Mouse (Mus musculus) adrenal gland, postnatal 4 days (tissue): ENCODE data around the gene Acsf2. TPM values are rescaled to one million over a fixed set of nuclear protein-coding genes. Genes with fewer than 3 reads are reported as not detected.
"Not testable (repeated sequence)": the region's sequence is repeated elsewhere in the genome, so short reads cannot be mapped to it uniquely, and the experiment has no call there.

Source experiments
- DNase-seq, 2 experiments: peaks; one replicate each; pipeline ENCODE4 v3.0.0; 2021 to 2022; ENCODE audit warnings: low spot score in 2 of 2, mixed read lengths in 2 of 2
- long read RNA-seq, 2 experiments: library from polyadenylated mRNA; stranded (forward); transcript quantifications; one replicate each; pipeline ENCODE4 v2.0.0; 2021
- total RNA-seq, 2 experiments: library from RNA; stranded (reverse); gene quantifications; 2 replicates each; pipeline ENCODE4 v1.2.3; 2021

Gene Acsf2
- 10 to 100 TPM; 59.1 to 67.3 TPM for total RNA-seq
- long read RNA-seq, experiment 1, partial matches to known transcripts = 8 of 12 reads
- long read RNA-seq, experiment 1, other reads (novel, unspliced or antisense) = 1 of 12 reads
- long read RNA-seq, experiment 2, partial matches to known transcripts = 11 of 19 reads
- long read RNA-seq, experiment 2, other reads (novel, unspliced or antisense) = 4 of 19 reads

DNA sequence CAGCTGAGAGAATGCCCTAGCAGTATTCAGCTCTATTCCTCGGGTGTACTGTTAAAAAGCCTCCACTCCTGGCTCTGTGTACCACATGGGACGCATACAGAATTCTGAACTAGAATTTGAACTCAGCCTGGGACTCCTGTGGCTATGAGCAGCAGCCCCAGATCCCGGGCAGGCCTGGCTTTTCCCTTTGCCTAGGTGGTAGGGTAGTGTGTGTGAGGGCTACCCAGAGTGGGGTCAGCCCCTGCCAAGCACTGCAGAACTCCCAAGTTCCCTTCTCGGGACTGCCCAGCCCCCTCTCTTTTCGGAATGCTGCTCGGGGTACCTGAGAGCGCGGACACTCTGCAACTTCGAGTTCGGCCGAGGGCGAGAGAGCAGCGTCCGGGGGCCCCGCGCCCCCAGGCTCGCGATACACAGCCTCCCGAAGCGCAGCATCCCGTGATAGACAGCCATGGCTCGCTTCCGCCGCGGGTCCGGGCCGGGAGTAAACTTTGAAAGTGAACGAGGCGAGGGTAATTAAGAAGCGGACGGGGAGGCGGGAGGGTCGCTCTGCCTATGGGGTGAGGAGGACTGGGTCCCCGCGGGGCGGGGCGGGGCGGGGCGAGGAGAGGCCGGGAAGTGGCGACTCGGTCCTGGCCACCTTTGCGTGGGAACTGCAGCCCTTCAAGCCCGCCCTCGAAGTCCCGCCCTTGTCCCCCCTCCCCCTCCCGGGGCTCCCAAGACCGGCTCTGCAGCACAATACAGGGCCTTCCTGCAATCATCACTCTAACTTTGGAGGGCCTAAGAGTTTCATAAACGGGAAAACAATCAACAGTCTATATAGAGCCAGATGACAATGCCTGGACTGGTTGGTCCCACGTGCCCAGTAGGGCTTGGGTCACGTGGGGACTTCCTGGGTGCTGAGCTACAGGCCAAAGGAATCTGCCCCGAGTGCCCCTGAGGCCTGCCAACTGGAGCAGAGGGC is at the start of gene Acsf2:
Acsf2 (minus strand) TSS at position 551 of the 961 bp plus-strand sequence.
- peak; percentile 43 to 71 for DNase-seq

DNA sequence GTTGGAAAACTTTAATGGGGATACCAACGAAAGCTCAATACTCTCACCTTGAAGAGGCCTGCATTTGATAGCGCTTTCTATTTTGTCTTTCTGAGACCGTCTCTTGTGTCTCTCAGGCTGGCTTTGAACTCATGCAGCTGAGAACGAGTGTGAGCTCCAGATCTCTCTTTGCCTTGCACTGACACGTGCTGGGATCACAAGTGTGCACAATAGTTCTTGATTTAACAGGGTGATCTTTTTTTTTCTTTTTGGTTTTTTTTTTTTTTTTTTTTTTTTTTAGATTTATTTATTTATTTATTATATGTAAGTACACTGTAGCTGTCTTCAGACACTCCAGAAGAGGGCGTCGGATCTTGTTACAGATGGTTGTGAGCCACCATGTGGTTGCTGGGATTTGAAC is 49.6 kb upstream of the Acsf2 start:
- DNase-seq = not testable (repeated sequence)

DNA sequence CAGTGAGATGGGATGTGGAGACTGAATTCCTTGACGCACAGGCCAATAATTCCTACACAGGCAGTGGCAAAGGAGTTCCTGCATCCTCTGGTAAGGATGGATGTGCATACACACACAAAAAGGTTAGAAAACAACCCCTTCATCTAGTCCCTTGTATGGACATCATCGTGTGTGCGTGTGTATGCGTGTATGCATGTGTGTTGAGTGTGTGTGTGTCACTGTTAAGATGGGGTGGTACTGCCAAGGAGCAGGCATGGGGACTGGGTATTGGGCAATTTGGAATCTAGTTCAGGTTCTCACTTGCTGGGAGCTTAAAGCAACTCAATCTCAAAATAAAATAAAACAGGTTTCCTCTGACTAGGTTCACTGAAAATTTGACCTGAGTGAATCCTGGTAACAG is 44.8 kb upstream of the Acsf2 start:
- no peak for DNase-seq

DNA sequence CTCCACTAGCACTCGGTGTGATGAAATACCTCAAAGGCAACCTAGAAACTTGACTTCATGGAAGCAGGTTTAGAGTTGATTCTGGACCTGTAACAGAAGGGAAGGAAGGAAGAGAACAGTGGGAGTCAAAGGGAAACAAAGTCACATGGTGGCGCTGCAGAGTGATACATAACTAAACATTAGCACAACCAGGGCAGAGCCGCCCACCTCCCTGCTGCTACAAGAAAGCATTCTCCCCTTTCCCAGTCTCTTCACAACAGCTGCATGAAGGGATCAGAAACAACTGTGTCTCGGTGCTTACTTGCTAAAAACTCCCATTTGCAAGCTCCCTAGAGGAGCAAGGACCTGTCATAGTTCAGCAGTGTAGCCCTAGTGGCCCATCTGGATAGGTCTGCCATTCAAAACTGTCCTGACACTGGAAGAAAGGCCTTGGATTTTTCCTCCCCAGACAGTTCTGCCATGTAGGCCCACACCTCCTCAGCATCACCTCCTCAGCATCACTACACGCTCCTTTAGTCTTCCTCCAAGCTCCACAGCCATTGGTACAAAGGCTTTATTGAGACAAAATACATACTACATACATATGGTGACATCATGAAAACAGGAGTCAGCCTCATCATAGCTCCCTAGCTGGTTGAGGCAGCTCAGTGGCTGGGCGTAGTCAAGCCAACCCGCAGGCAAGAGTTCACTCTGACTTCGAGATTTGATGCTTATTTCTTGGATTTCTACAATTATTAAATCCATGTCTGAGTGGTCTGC is 43.0 kb upstream of the Acsf2 start:
- DNase-seq = no peak

DNA sequence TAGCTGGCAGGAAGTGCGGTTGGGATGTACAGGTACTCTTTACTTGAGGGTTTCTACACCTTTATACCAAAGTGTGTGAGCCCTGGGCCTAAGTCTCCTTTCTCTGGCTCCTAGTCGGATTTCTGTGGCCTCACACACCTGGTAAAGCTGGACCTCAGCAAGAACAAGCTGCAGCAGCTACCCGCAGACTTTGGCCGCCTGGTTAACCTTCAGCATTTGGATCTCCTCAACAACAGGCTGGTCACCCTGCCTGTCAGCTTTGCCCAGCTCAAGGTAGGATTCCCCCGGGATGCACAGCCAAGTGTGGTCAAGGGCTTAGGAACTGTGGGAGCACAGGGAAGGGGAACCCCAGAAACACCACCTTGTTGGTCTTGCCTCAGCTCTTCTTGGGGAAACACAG is 32.8 kb upstream of the Acsf2 start:
- no peak for DNase-seq

DNA sequence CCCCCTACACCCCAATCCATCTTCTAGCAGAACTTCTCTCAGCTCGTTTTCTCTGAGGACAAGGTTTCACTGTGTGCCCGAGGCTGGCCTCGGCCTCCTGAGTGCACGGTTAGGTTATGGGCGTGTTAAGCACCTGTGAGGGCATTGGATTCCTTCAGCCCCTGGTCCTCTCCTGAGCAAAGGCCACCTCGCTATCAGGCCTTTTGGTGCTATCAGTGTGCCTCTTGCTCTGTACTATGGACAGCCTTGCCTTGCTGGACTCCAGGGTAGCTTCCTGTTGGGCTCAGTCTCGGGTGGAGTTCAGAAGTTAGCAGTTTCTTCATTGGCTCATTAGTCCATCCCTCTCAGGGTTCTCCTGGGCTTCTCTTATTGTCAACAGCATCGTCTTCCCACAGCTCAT is 31.3 kb upstream of the Acsf2 start:
- DNase-seq = no peak

DNA sequence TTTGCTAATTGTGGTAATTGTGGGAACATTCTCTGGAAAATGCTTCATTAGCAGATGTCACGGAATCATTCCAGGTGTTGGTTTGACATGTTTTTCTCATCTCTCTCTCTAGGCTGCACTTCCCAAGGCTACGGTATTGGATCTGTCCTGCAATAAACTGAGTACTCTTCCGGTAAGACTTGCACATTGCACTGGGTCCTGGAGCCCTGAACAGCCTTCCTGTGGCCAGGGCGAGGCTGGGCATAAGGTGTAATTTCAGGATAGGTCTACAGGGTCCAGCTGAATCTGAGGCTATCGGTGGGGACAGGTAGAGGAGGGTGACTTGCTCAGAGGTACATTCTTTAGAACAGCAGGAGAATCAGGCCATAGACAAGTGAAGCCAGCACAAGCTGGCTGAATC is 30.3 kb upstream of the Acsf2 start:
- no peak for DNase-seq

DNA sequence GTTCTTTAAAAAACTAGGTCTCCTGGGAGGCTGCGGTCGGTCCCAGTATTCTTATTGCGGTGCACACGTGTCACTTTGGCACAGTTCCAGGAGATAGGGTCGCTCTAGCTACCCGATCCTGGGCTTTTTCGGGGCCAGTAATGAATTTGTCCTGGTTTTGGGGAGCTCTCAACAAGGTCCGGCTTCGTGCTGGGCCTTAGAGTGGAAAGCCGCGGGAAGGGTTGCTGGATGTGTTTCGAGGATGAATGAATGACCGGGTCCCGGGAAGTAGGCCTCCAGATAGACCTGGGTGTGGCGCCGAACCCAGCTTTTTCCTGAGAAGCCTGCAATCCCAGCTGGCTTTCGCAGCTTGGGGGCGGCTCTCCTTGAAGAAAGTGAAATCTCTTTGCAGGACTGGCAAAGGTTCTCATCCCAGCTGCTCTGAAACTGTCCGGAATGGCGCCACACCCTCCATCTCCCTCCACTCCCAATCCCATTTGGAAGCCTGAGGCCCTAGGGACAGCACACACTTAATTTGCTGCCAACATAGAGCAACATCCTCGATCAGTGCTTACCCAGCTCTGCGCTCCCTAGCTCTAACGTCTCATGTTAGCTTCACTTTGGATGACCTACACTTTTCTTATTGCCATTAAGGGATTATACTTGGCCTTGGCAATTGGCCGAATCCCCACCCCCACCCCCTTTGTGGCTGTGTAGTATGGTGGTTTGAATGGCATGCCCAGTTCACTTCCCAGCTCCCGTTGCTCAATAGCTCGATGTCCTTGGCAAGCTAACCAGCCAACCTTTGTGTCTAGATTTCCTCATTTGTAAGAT is 28.7 kb upstream of the Acsf2 start:
- peak in 1 of 2 experiments; percentile 24 for DNase-seq

DNA sequence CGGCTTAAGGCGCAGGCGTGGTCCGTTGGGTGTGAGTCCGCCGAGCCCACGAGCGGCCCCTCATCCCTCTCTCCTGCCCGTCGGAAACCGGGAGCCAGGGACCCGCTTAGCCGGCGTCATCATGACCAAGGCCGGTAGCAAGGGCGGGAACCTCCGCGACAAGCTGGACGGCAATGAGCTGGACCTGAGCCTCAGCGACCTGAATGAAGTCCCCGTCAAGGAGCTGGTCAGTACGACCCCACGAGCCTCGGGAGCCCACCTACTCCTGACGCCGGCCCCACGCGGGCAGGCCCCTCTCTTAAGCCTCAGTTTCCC is 28.2 kb upstream of the Acsf2 start:
- DNase-seq = no peak

DNA sequence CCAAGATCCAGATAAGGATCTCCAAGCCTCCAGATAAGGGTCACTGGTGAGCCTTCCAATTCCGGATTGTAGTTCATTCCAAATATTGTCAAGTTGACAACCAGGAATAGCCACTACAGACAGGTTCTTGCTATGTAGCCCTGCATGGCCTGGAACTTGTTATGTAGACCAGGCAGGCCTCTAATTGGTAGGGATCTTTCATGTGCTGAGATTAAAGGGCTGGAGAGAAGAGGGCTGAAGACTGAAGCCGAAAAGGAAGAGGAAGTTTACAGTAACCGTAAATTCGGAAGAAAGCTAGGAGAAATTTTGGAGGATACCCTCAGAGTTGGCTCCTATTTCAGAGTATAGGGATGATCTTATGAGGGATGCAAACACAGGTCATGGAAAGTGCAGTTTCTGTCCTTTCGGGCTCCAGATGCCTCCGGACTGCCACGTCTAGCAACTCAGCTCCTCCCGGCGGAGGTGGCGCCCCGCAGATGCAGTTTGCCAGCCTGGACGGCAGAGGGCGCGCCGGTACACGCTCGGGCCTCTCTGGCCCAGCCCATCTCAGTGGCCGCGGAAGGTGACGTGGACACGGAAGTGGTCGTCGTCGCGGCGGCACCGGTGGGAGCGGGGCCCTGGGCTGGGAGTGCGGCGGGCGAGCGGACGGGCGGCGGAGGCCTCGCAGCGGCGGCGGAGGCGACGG is 27.7 kb upstream of the Acsf2 start, which contains the start of gene Lrrc59:
Lrrc59 (plus strand) TSS at position 569 of the 685 bp plus-strand sequence.
- peak; percentile 92 to 96 for DNase-seq

DNA sequence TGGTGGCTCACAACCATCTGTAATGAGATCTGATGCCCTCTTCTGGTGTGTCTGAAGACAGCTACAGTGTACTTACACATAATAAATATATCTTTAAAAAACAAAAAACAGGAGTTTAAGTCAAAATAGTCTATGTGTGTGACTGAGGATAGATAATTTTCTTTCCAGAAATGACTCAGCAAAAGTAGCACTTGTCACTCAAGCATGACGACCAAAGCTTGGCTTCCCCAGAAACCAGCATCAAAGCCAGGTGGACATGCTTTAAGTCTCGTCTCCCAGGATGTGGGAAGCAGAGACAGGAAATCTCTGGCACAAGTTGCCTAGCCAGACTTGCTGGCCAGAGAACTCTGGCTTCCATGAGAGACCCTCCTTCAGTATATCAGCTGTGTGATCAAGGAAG is 20.5 kb upstream of the Acsf2 start:
- DNase-seq = no peak

DNA sequence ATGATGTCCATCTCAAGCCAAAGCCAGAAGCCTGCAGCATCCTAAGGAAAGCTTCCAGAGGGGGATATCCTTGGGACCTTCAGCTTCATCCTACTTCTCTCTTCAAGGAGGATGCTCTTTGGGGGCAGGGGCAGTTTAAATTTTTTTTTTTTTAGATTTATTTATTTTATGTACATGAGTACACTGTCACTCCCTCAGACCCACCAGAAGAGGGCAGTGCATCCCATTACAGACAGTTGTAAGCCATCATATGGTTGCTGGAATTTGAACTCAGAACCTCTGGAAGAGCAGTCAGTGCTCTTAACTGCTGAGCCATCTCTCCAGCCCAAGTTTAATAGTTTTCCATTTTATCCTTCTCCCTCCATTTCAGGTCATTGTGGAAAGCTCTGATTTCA is 19.8 kb upstream of the Acsf2 start:
- no peak for DNase-seq

DNA sequence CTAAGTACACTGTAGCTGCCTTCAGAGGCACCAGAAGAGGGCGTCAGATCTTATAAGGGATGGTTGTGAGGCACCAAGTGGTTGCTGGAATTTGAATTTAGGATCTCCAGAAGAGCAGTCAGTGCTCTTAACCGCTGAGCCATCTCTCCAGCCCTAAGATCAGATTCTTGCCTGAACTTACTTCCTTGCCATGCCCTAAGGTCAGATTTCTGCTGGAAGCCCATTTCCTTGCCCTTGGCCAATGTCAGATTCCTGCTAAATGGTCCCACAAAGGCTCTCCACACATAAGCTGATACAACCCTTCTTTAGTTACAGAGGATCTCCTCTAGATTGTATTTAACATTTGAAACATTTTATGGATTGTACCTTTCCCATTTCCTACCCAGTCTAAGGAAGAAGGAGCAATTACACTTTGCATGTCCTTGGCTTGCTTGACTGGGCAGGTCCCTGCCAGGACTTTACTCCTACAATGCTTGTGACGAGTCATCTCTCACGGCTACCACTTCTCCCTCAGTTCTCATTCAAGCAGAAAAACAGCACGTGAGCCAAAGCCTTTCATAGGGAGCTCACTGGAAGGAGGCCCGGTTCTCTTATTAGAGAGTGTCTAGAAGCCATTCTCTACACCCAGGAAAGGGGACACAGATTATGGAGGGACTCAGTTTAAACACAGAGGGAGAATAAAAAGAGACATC is 19.2 kb upstream of the Acsf2 start:
- no peak for DNase-seq

DNA sequence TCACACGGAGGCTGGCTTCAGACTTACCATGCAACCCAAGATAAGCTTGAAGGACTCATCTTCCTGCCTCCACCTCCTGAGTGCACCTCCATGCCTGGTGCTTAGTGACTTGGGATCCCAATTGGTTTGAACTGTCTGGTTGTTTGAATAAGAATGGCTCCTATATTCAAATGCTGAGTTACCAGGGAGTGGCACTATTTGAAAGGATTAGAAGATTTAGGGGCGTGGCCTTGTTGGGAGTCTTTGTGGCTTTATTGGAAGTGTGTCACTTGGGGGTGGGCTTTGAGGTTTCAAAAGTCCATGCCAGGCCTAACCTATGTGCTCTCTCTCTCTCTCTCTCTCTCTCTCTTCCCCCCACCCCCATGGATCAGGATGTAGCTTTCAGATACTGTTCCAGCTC is 16.0 kb upstream of the Acsf2 start:
- no peak for DNase-seq

DNA sequence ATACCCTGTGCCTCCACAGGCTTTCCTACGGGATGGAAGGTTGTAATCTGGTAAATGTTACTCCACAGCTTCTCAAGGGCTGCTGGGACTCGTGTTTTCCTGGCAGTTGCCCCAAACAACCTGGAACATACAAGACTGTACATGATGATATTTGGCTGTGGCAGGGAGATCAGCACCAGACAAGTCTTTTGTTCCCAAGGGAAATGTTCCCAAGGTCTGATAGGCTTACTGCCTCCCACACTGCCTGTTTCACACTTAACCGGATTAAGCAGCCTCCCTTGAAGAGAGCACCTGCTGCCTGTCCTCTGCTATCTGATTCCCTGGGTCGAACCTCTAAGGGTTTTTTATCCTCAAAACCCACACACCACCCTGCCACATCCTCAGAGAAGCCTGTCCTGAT is 13.8 kb upstream of the Acsf2 start:
- no peak for DNase-seq

DNA sequence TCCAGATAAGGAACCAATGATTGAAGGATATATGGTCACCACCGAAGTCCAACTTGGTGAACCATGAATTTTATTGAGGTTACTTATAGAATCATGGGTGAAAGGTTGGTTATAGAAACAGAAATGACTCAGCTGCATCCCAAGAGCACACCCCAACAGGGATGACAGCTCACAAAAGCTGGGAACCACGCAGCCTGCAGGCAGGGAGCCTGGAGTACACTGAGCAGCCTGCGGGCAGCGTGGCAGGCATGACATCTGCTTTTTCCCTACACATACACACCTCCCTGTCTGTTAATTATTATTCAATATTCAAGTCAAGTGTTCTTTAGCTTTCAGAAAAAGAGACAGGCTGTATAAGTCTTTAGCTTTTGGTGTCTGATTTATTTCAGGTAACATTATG is 12.9 kb upstream of the Acsf2 start:
- no peak for DNase-seq

DNA sequence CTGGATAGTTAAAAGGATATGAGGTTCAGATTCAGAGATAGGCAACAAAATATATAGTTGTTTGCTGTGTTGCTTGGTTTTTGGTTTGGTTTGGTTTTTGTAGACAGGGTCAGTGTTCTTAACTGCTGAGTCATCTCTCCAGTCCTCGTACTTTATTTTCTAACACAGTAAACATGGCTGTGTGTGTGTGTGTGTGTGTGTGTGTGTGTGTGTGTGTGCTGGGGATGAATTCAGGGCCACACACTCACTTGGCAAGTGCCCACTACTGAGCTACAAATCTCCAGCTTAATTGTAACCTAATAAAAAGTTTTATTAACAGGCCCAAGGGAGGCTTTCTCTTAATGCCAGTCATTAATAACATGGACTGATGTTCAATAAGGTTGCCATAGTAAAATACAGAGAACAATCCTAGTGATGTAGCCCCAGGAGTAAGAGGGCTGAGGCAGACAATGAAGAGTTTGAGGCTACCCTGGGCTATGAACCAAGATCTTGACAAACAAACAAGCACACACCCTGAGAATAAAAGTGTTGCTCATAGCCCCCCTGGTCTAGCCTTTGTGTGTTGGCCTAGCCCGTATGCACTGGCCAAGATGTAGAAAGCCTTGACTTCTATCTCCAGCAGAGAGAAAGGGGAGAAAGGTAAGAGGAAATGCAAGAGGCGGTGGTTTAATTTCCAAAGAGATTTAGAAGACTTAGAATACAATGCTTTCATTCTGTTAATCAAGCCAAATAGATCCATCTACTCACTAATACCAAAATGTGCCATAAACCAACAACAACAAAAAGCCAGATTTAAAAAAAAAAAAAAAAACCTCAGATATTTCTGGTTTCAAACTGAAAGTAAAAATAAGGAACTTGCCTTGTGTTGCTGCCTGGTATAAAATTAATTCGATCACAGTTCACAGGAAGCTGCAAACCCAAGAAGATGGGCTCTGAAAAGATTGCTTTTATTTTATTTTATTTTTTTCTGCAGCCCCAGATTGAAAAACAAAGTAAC is 9.4 kb upstream of the Acsf2 start:
- DNase-seq = no peak

DNA sequence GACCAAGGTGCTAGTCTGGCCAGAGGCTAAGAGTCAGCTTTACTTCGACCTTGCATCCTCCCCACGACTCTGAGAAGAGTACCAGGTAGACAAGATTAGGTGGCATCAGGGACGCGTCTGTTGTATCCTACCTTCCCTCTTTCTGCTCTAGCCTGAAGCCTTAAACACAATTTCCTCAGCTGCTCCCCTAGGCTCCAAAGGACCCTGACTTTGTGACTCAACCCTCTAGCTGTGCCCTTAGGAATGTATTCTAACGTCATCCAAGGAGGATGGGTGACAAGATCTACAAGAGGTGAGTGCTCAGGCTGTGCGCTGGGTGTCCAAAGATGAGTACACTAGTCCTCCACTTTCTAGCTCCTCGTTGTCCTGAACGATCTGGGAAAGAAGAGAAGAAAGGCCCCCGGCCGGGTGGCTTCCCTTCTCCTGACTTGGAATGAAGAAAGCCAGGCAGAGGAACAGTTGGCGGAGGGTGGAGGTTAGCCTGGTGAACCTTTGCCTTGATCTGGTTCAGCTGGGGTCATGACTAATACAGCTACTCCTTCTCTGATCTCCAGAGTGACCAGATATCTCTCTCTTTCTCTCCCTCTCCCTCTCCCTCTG is 785 bp upstream of the Acsf2 start:
- DNase-seq = no peak
